Comparison of ENCODE assay signal across 18 mouse cellular contexts in genomic region chr7:27757048-27757375, GRCm38 (mm10). TPM values are rescaled to one million over a fixed set of nuclear protein-coding genes. Genes with fewer than 3 reads are reported as not detected.
A peak's percentile ranks its signal among the peaks of the same experiment; 100 is the strongest.
DNase-seq lines count a peak whose midpoint lies in the region; ATAC-seq lines count a peak whose summit lies in the region.
"Had no signal": no experiment of that assay in that cellular context is flagged by ENCODE, and none has a peak within 500 bp of the region (broad histone marks: within the 10 kb centered on the region; RNA-seq: fewer than 3 reads in every experiment).

No protein-coding gene starts in this region.

- ATAC-seq in forebrain, embryonic 15.5 days (replicated peaks) = 0 out of 2 replicates have a peak, but pooled peaks have one; percentile 43
- peak; percentile 57 for ATAC-seq in neural tube, embryonic 12.5 days (ENCODE audit: low FRiP score, low read depth)
- no peak for ATAC-seq in erythroblast, adult 5-6 weeks (replicated peaks; ENCODE audit: low FRiP score, poor library complexity, severe bottlenecking)
- ATAC-seq: CD4-positive, CD25-positive, alpha-beta regulatory T cell, adult 4 months; lung, postnatal 0 days had no signal

- H3K4me1 ChIP-seq in embryonic facial prominence, embryonic 10.5 days = peaks cover 9% of the 10 kb centered on the region; the same call in 1 of the 2 replicates
- peaks cover 13% of the 10 kb centered on the region for H3K4me1 ChIP-seq in forebrain, embryonic 15.5 days
- H3K4me1 ChIP-seq in neural tube, embryonic 12.5 days = peaks cover 13% of the 10 kb centered on the region
- H3K4me1 ChIP-seq: heart, embryonic 12.5 days had no signal

- H3K36me3 ChIP-seq in embryonic facial prominence, embryonic 10.5 days (replicated peaks) = peaks cover 22% of the 10 kb centered on the region
- H3K36me3 ChIP-seq in forebrain, embryonic 15.5 days = peaks cover 9% of the 10 kb centered on the region; the same call in 1 of the 2 replicates
- peaks cover 7% of the 10 kb centered on the region for H3K36me3 ChIP-seq in neural tube, embryonic 12.5 days

- H3K9ac ChIP-seq in forebrain, embryonic 15.5 days (replicated peaks) = no peak overlapping the region
- H3K9ac ChIP-seq in neural tube, embryonic 12.5 days = no peak overlapping the region
- H3K9ac ChIP-seq: heart, embryonic 12.5 days; liver, embryonic 14.5 days had no signal

- H3K4me2 ChIP-seq in forebrain, embryonic 15.5 days (replicated peaks) = no peak overlapping the region
- H3K4me2 ChIP-seq in neural tube, embryonic 12.5 days (replicated peaks) = no peak overlapping the region
- H3K4me2 ChIP-seq: heart, embryonic 12.5 days had no signal

- H3K4me3 ChIP-seq in embryonic facial prominence, embryonic 10.5 days = no peak overlapping the region
- no peak overlapping the region for H3K4me3 ChIP-seq in forebrain, embryonic 15.5 days
- H3K4me3 ChIP-seq in neural tube, embryonic 12.5 days = no peak overlapping the region
- H3K4me3 ChIP-seq: heart, embryonic 12.5 days had no signal

- intact Hi-C loops in gastrocnemius, postnatal 14 days (cut with DNase I; ENCODE audit: low total_unique reads) = no loop called here

- peak overlapping the region; percentile 61 for H3K27ac ChIP-seq in embryonic facial prominence, embryonic 10.5 days (replicated peaks)
- peak overlapping the region; percentile 68 for H3K27ac ChIP-seq in forebrain, embryonic 15.5 days (replicated peaks)
- peak overlapping the region; percentile 5; the same call in 1 of the 2 replicates for H3K27ac ChIP-seq in neural tube, embryonic 12.5 days
- H3K27ac ChIP-seq: liver, embryonic 14.5 days had no signal

- DNase-seq in embryonic facial prominence, embryonic 10.5 days (ENCODE audit: low spot score) = no peak
- peak; percentile 44 for DNase-seq in mesoderm, embryonic 11.5 days (ENCODE audit: low read depth, low spot score)
- DNase-seq in testis, postnatal 14 days (ENCODE audit: low spot score) = no peak
- DNase-seq in gastrocnemius, postnatal 14 days = no peak
- no peak for DNase-seq in layer of hippocampus, postnatal 36 days
- DNase-seq: adrenal gland, postnatal 36 days; cerebellum, postnatal 36 days; gastrocnemius, postnatal 36 days; heart, postnatal 36 days; kidney, adult 2 months; kidney, postnatal 25 days had no signal

- 43% methylated on average over 3 of the region's 3 CpGs for WGBS in embryonic facial prominence, embryonic 10.5 days
- WGBS in forebrain, embryonic 15.5 days = 1% methylated on average over 3 of the region's 3 CpGs
- WGBS in neural tube, embryonic 12.5 days = 14% methylated on average over 3 of the region's 3 CpGs

- H3K9me3 ChIP-seq in embryonic facial prominence, embryonic 10.5 days = no peaks in the 10 kb centered on the region
- H3K9me3 ChIP-seq in forebrain, embryonic 15.5 days = no peaks in the 10 kb centered on the region
- H3K9me3 ChIP-seq in neural tube, embryonic 12.5 days = no peaks in the 10 kb centered on the region
- H3K9me3 ChIP-seq: heart, embryonic 12.5 days had no signal

- H3K27me3 ChIP-seq in embryonic facial prominence, embryonic 10.5 days (replicated peaks; ENCODE audit: low read depth, poor library complexity, severe bottlenecking) = no peaks in the 10 kb centered on the region
- H3K27me3 ChIP-seq in forebrain, embryonic 15.5 days = no peaks in the 10 kb centered on the region
- no peaks in the 10 kb centered on the region for H3K27me3 ChIP-seq in neural tube, embryonic 12.5 days (replicated peaks)
- H3K27me3 ChIP-seq: heart, embryonic 12.5 days had no signal

RNA-seq across cellular contexts. Expression of gene Zfp60, which starts 25.8 kb away (rescaled TPM):
- 57.1 and 58.6 TPM in 2 replicates for polyA plus RNA-seq in embryonic facial prominence, embryonic 10.5 days (2016; fragmentation: Nextera tagmentation; extraction: Ambion mirVana)
- 126 and 128 TPM in 2 replicates for polyA plus RNA-seq in forebrain, embryonic 15.5 days (2015; fragmentation: Nextera tagmentation; extraction: Ambion mirVana)
- 97.2 and 102 TPM in 2 replicates for polyA plus RNA-seq in neural tube, embryonic 12.5 days (2016; fragmentation: Nextera tagmentation; extraction: Ambion mirVana)
- total RNA-seq in erythroblast, adult 5-6 weeks (2015; ENCODE audit: low replicate concordance) = 0.42 and 4.0 TPM in 2 replicates
- 1.8 and 4.5 TPM in 2 replicates for total RNA-seq in erythroblast, adult 5-6 weeks (2017; ENCODE audit: low replicate concordance)
- total RNA-seq in gastrocnemius, postnatal 14 days (2021) = 1 to 10 TPM; 5.6 to 6.2 TPM
- total RNA-seq in layer of hippocampus, postnatal 36 days (2021) = 10 to 100 TPM; 33.5 to 38.7 TPM

RNA-seq across cellular contexts. Expression of gene Zfp626, which starts 50.0 kb away (rescaled TPM):
- 1.9 and 2.4 TPM in 2 replicates for polyA plus RNA-seq in embryonic facial prominence, embryonic 10.5 days (2016; fragmentation: Nextera tagmentation; extraction: Ambion mirVana)
- polyA plus RNA-seq in forebrain, embryonic 15.5 days (2015; fragmentation: Nextera tagmentation; extraction: Ambion mirVana) = 2.8 and 3.0 TPM in 2 replicates
- 2.5 and 3.0 TPM in 2 replicates for polyA plus RNA-seq in neural tube, embryonic 12.5 days (2016; fragmentation: Nextera tagmentation; extraction: Ambion mirVana)
- total RNA-seq in erythroblast, adult 5-6 weeks (2015; ENCODE audit: low replicate concordance) = 1.5 and 6.7 TPM in 2 replicates
- 0.68 and 2.8 TPM in 2 replicates for total RNA-seq in erythroblast, adult 5-6 weeks (2017; ENCODE audit: low replicate concordance)
- 1 to 10 TPM; 3.0 TPM for total RNA-seq in gastrocnemius, postnatal 14 days (2021)
- 1 to 10 TPM; 8.8 to 10.0 TPM for total RNA-seq in layer of hippocampus, postnatal 36 days (2021)

Comparison
In these comparisons a context has a peak if more than half of its experiments do, and no peak if none do; other contexts are left out.
1. H3K27ac ChIP-seq: peak in every context shown above with its lines; median percentile 68 in forebrain, embryonic 15.5 days; 61 in embryonic facial prominence, embryonic 10.5 days; 5 in neural tube, embryonic 12.5 days.
2. RNA of gene Zfp60, which starts 25.8 kb away (total RNA-seq): 33.5 to 38.7 TPM in layer of hippocampus, postnatal 36 days; 5.6 to 6.2 TPM in gastrocnemius, postnatal 14 days and 0.42 to 4.5 TPM in erythroblast, adult 5-6 weeks; every median in the first group is over 4 times any median in the second.